Mouse (Mus musculus) layer of hippocampus, adult 11-12 months (tissue): Measurements from ENCODE around the gene Nek10.
"Not testable (repeated sequence)": the region's sequence is repeated elsewhere in the genome, so short reads cannot be mapped to it uniquely, and the experiment has no call there.

Experiments
- DNase-seq: peaks from one replicate; pipeline ENCODE4 v3.0.0; 2022; ENCODE audit warnings: low spot score

Nek10 gene

GRCm38 (mm10) chr14:14870463-14870862 is 67.2 kb downstream of the Nek10 start:
- DNase-seq = no peak

- no peak for DNase-seq
Measured at GRCm38 (mm10) chr14:14871121-14871520, 67.9 kb downstream of the Nek10 start.

- peak; percentile 29 for DNase-seq
Measured at GRCm38 (mm10) chr14:14871700-14872099, 68.5 kb downstream of the Nek10 start.

- no peak for DNase-seq
Measured at GRCm38 (mm10) chr14:14893932-14894652, 90.9 kb downstream of the Nek10 start.

GRCm38 (mm10) chr14:14894776-14895175 is 91.6 kb downstream of the Nek10 start:
- no peak for DNase-seq

GRCm38 (mm10) chr14:14895363-14895762 is 92.1 kb downstream of the Nek10 start:
- no peak for DNase-seq

GRCm38 (mm10) chr14:14896399-14897136 is 93.4 kb downstream of the Nek10 start:
- DNase-seq = no peak

GRCm38 (mm10) chr14:14904750-14905529 is 101.7 kb downstream of the Nek10 start:
- peak; percentile 82 for DNase-seq

GRCm38 (mm10) chr14:14905530-14905852 is 102.3 kb downstream of the Nek10 start:
- DNase-seq = no peak

- DNase-seq = no peak
Measured at GRCm38 (mm10) chr14:14925615-14926014, 122.4 kb downstream of the Nek10 start.

GRCm38 (mm10) chr14:14927559-14927958 is 124.3 kb downstream of the Nek10 start:
- DNase-seq = no peak

- DNase-seq = no peak
Measured at GRCm38 (mm10) chr14:14934977-14935376, 131.8 kb downstream of the Nek10 start.

GRCm38 (mm10) chr14:14945930-14946329 is 142.7 kb downstream of the Nek10 start:
- no peak for DNase-seq

GRCm38 (mm10) chr14:14949023-14949422 is 145.8 kb downstream of the Nek10 start:
- DNase-seq = no peak

GRCm38 (mm10) chr14:14951808-14952207 is 148.6 kb downstream of the Nek10 start:
- DNase-seq = no peak

- DNase-seq = no peak
Measured at GRCm38 (mm10) chr14:14959780-14960440, 156.7 kb downstream of the Nek10 start.

- DNase-seq = no peak
Measured at GRCm38 (mm10) chr14:14960441-14960988, 157.3 kb downstream of the Nek10 start.

GRCm38 (mm10) chr14:14970633-14971032 is 167.4 kb downstream of the Nek10 start:
- DNase-seq = no peak

GRCm38 (mm10) chr14:14971056-14971455 is 167.8 kb downstream of the Nek10 start:
- no peak for DNase-seq

GRCm38 (mm10) chr14:14974156-14974555 is 170.9 kb downstream of the Nek10 start:
- no peak for DNase-seq

GRCm38 (mm10) chr14:14984106-14984505 is 180.9 kb downstream of the Nek10 start:
- DNase-seq = not testable (repeated sequence)
